Mouse (Mus musculus) liver, embryonic 13.5 days (tissue): Measurements from ENCODE around the gene Actl6b. TPM values are rescaled to one million over a fixed set of nuclear protein-coding genes. Genes with fewer than 3 reads are reported as not detected.
A peak's percentile ranks its signal among the peaks of the same experiment; 100 is the strongest.

ENCODE experiments used
- ATAC-seq: fragments of 200-750 bp; cut with Nextera tagmentation; 2 replicates; pipeline ENCODE4 v1.8.0; 2017; ENCODE audit warnings: low read depth, mild to moderate bottlenecking, moderate number of reproducible peaks, moderate library complexity
- DNase-seq: peaks from one replicate; pipeline ENCODE4 v3.0.0; 2022
- H3K27ac ChIP-seq: fragments of 300-500 bp; sonication (generic); 2 replicates; pipeline ENCODE4 v1.5.1; 2015; ENCODE audit warnings: moderate library complexity, mild to moderate bottlenecking, inconsistent platforms
- H3K27me3 ChIP-seq: fragments of 300-500 bp; sonication (generic); 2 replicates; pipeline ENCODE4 v1.6.1; 2015; ENCODE audit warnings: mild to moderate bottlenecking, inconsistent platforms
- H3K36me3 ChIP-seq: fragments of 300-500 bp; sonication (generic); 2 replicates; pipeline ENCODE4 v1.6.1; 2015; ENCODE audit warnings: mild to moderate bottlenecking, inconsistent platforms
- H3K4me1 ChIP-seq: fragments of 300-500 bp; sonication (generic); replicated peaks from 2 replicates; pipeline ENCODE4 v1.6.1; 2015; ENCODE audit warnings: inconsistent platforms
- H3K4me2 ChIP-seq: fragments of 300-500 bp; sonication (generic); 2 replicates; pipeline ENCODE4 v1.6.1; 2015; ENCODE audit warnings: inconsistent platforms, mild to moderate bottlenecking, moderate library complexity
- H3K4me3 ChIP-seq: fragments of 300-500 bp; sonication (generic); replicated peaks from 2 replicates; pipeline ENCODE4 v1.5.1; 2015; ENCODE audit warnings: mild to moderate bottlenecking, inconsistent platforms
- H3K9ac ChIP-seq: fragments of 300-500 bp; sonication (generic); 2 replicates; pipeline ENCODE4 v1.6.1; 2015; ENCODE audit warnings: mild to moderate bottlenecking, inconsistent platforms
- H3K9me3 ChIP-seq: fragments of 300-500 bp; sonication (generic); replicated peaks from 2 replicates; pipeline ENCODE4 v1.6.1; 2016; ENCODE audit warnings: inconsistent platforms
- WGBS: fragments of 180-500 bp; shearing (Covaris S2); methylation state at CpG from one replicate; pipeline ENCODE4 v1.1.7; 2015; ENCODE audit not compliant: insufficient replicate concordance; 5-methylcytosine and 5-hydroxymethylcytosine counted together
- polyA plus RNA-seq: library from polyadenylated mRNA; unstranded; fragments of >200 nt; fragmentation: Nextera tagmentation; extraction: Ambion mirVana; gene quantifications from 2 replicates; pipeline ENCODE4 v1.2.1, GENCODE M21; 2015

Actl6b gene
- polyA plus RNA-seq, 1 experiment from 2014 or later: 0.16 TPM

GRCm38 (mm10) chr5:137539291-137539801 lies 14.0 kb upstream of the Actl6b start:
- Histone ChIP-seq H3K4me3 (no peak overlapping the region), H3K9ac (no peak overlapping the region), H3K4me1 (0 out of 2 replicates have a peak, but pooled peaks cover 4% of the 10 kb centered on the region), H3K27me3 (peaks cover 9% of the 10 kb centered on the region; the same call in 1 of the 2 replicates), H3K36me3 (no peaks in the 10 kb centered on the region), H3K4me2 (no peak overlapping the region), H3K9me3 (no peaks in the 10 kb centered on the region), H3K27ac (no peak overlapping the region)
- DNase-seq (no peak), ATAC-seq (no peak)
- 67% methylated on average over 7 of the region's 7 CpGs for whole genome bisulfite sequencing

- no peaks in the 10 kb centered on the region for H3K4me1 ChIP-seq
- no peak for DNase-seq
- no peak overlapping the region for H3K27ac ChIP-seq
- H3K4me3 ChIP-seq: no peak overlapping the region
- no peak overlapping the region for H3K4me2 ChIP-seq
- WGBS: 69% methylated on average over 6 of the region's 6 CpGs
- no peaks in the 10 kb centered on the region for H3K36me3 ChIP-seq
- H3K9ac ChIP-seq: no peak overlapping the region
- ATAC-seq: no peak
- H3K27me3 ChIP-seq: peaks cover 13% of the 10 kb centered on the region; the same call in 1 of the 2 replicates
- H3K9me3 ChIP-seq: no peaks in the 10 kb centered on the region
Observed at GRCm38 (mm10) chr5:137540991-137541390, 12.3 kb upstream of the Actl6b start.

- H3K4me3 ChIP-seq: no peak overlapping the region
- no peak for DNase-seq
- H3K27ac ChIP-seq: no peak overlapping the region
- no peaks in the 10 kb centered on the region for H3K4me1 ChIP-seq
- WGBS: 60% methylated on average over 5 of the region's 5 CpGs
- H3K4me2 ChIP-seq: no peak overlapping the region
- no peaks in the 10 kb centered on the region for H3K36me3 ChIP-seq
- peaks cover 13% of the 10 kb centered on the region; the same call in 1 of the 2 replicates for H3K27me3 ChIP-seq
- ATAC-seq: no peak
- no peaks in the 10 kb centered on the region for H3K9me3 ChIP-seq
- H3K9ac ChIP-seq: no peak overlapping the region
Observed at GRCm38 (mm10) chr5:137541768-137542540, 11.4 kb upstream of the Actl6b start.

GRCm38 (mm10) chr5:137544926-137545325 lies 8.4 kb upstream of the Actl6b start:
- Histone ChIP-seq H3K4me3 (no peak overlapping the region), H3K9me3 (no peaks in the 10 kb centered on the region), H3K27me3 (0 out of 2 replicates have a peak, but pooled peaks cover 4% of the 10 kb centered on the region), H3K4me2 (no peak overlapping the region), H3K9ac (no peak overlapping the region), H3K27ac (no peak overlapping the region), H3K4me1 (no peaks in the 10 kb centered on the region), H3K36me3 (no peaks in the 10 kb centered on the region)
- ATAC-seq (no peak), DNase-seq (no peak)
- WGBS: 60% methylated on average over 6 of the region's 6 CpGs

- Histone ChIP-seq H3K27ac (no peak overlapping the region), H3K9me3 (no peaks in the 10 kb centered on the region), H3K27me3 (peaks cover 7% of the 10 kb centered on the region; the same call in 1 of the 2 replicates), H3K4me1 (no peaks in the 10 kb centered on the region), H3K4me3 (no peak overlapping the region), H3K36me3 (no peaks in the 10 kb centered on the region), H3K4me2 (no peak overlapping the region), H3K9ac (no peak overlapping the region)
- DNase-seq (no peak), ATAC-seq (no peak)
- WGBS: 54% methylated on average over 4 of the region's 4 CpGs
Observed at GRCm38 (mm10) chr5:137545596-137545995, 7.7 kb upstream of the Actl6b start.

GRCm38 (mm10) chr5:137549840-137550239 lies 3.5 kb upstream of the Actl6b start:
- no peak overlapping the region for H3K4me3 ChIP-seq
- no peaks in the 10 kb centered on the region for H3K9me3 ChIP-seq
- H3K4me2 ChIP-seq: no peak overlapping the region
- H3K27ac ChIP-seq: no peak overlapping the region
- peaks cover 9% of the 10 kb centered on the region for H3K4me1 ChIP-seq
- H3K36me3 ChIP-seq: no peaks in the 10 kb centered on the region
- no peak overlapping the region for H3K9ac ChIP-seq
- 67% methylated on average over 2 of the region's 2 CpGs for WGBS
- DNase-seq (no peak), ATAC-seq (no peak)
- H3K27me3 ChIP-seq: peaks cover 40% of the 10 kb centered on the region

- 65% methylated on average over 5 of the region's 5 CpGs for WGBS
- H3K4me3 ChIP-seq: no peak overlapping the region
- H3K27me3 ChIP-seq: peaks cover 43% of the 10 kb centered on the region
- H3K36me3 ChIP-seq: no peaks in the 10 kb centered on the region
- H3K4me2 ChIP-seq: no peak overlapping the region
- H3K9ac ChIP-seq: no peak overlapping the region
- DNase-seq (no peak), ATAC-seq (no peak)
- 0 out of 2 replicates have a peak, but pooled peaks cover 4% of the 10 kb centered on the region for H3K9me3 ChIP-seq
- peaks cover 9% of the 10 kb centered on the region for H3K4me1 ChIP-seq
- no peak overlapping the region for H3K27ac ChIP-seq
Observed at GRCm38 (mm10) chr5:137551119-137551518, 2.2 kb upstream of the Actl6b start.

- H3K27me3 ChIP-seq: peaks cover 43% of the 10 kb centered on the region
- 26% methylated on average over 6 of the region's 6 CpGs for WGBS
- H3K4me2 ChIP-seq: peak overlapping the region; percentile 31
- 0 out of 2 replicates have a peak overlapping the region, but pooled peaks have one; percentile 21 for H3K4me3 ChIP-seq
- H3K4me1 ChIP-seq: peaks cover 9% of the 10 kb centered on the region
- no peaks in the 10 kb centered on the region for H3K36me3 ChIP-seq
- DNase-seq (no peak), ATAC-seq (no peak)
- no peak overlapping the region for H3K27ac ChIP-seq
- H3K9ac ChIP-seq: no peak overlapping the region
- H3K9me3 ChIP-seq: 0 out of 2 replicates have a peak, but pooled peaks cover 4% of the 10 kb centered on the region
Observed at GRCm38 (mm10) chr5:137553000-137553399, 317 bp upstream of the Actl6b start.

- Histone ChIP-seq H3K27ac (no peak overlapping the region), H3K4me2 (peak overlapping the region; percentile 31; the same call in 1 of the 2 replicates), H3K27me3 (peaks cover 49% of the 10 kb centered on the region), H3K9me3 (0 out of 2 replicates have a peak, but pooled peaks cover 4% of the 10 kb centered on the region), H3K9ac (no peak overlapping the region), H3K4me1 (peaks cover 9% of the 10 kb centered on the region), H3K36me3 (no peaks in the 10 kb centered on the region), H3K4me3 (no peak overlapping the region)
- DNase-seq: no peak
- peak; percentile 20; the same call in 1 of the 2 replicates for ATAC-seq
- 38% methylated on average over 11 of the region's 11 CpGs for WGBS
Observed at GRCm38 (mm10) chr5:137553898-137554297, 581 bp downstream of the Actl6b start.

GRCm38 (mm10) chr5:137561556-137561955 lies 8.2 kb downstream of the Actl6b start:
- H3K9me3 ChIP-seq: no peaks in the 10 kb centered on the region
- H3K9ac ChIP-seq: no peak overlapping the region
- no peak overlapping the region for H3K27ac ChIP-seq
- ATAC-seq (no peak), DNase-seq (no peak)
- peaks cover 40% of the 10 kb centered on the region for H3K27me3 ChIP-seq
- no peak overlapping the region for H3K4me3 ChIP-seq
- 0 out of 2 replicates have a peak, but pooled peaks cover 3% of the 10 kb centered on the region for H3K4me1 ChIP-seq
- H3K4me2 ChIP-seq: no peak overlapping the region
- 48% methylated on average over 6 of the region's 6 CpGs for WGBS
- H3K36me3 ChIP-seq: no peaks in the 10 kb centered on the region

- H3K27me3 ChIP-seq: peaks cover 43% of the 10 kb centered on the region
- H3K9me3 ChIP-seq: no peaks in the 10 kb centered on the region
- no peaks in the 10 kb centered on the region for H3K36me3 ChIP-seq
- DNase-seq (no peak), ATAC-seq (no peak)
- no peak overlapping the region for H3K4me2 ChIP-seq
- H3K9ac ChIP-seq: no peak overlapping the region
- no peak overlapping the region for H3K27ac ChIP-seq
- no peak overlapping the region for H3K4me3 ChIP-seq
- 67% methylated on average over 10 of the region's 10 CpGs for WGBS
- peaks cover 5% of the 10 kb centered on the region for H3K4me1 ChIP-seq
Observed at GRCm38 (mm10) chr5:137562965-137563364, 9.6 kb downstream of the Actl6b start.
